Comparison of ENCODE assay signal across 21 mouse cellular contexts in the genomic region with DNA sequence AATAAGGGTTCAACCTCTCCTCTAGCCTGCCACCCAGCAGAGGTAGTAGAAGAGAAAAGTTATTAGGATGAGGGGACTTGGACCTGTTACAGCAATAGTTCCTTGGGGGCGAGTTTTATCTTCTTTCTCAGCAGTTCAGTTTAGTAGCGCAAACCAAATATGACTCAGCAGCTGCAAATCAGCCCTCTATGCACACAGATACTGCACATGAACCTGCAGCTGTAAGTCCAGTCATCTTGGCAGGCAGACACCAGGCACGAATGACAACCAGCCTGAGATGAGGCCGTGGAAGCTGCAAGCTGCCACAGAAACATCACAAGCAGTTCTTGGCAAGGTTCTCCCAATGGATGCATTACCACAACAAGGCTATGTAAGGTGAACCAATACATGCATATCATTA.
A peak's percentile ranks its signal among the peaks of the same experiment; 100 is the strongest.
DNase-seq lines count a peak whose midpoint lies in the region; ATAC-seq lines count a peak whose summit lies in the region.
"Had no signal": no experiment of that assay in that cellular context is flagged by ENCODE, and none has a peak within 500 bp of the region (broad histone marks: within the 10 kb centered on the region; RNA-seq: fewer than 3 reads in every experiment).

No protein-coding gene starts in this region.

- DNase-seq in frontal cortex, postnatal 14 days (ENCODE audit: low spot score in 2 of 2), result no peak
- DNase-seq in Muller cell, postnatal 12 days (ENCODE audit: inconsistent ontology term), result peak; percentile 7
- DNase-seq in left cerebral cortex, postnatal 36 days (ENCODE audit: low spot score in 2 of 2), result no peak
- DNase-seq in gastrocnemius, postnatal 14 days, result no peak
- no peak for DNase-seq in natural killer cell, adult 2 months (ENCODE audit: low spot score in 2 of 2)
- DNase-seq: adrenal gland, adult 8-10 months; B cell, adult 2 months; cerebellum, adult 2 months; cerebellum, postnatal 25 days; gastrocnemius, adult 2 months; gastrocnemius, postnatal 36 days; heart, adult 11 months; heart, postnatal 4 days had no signal

- ATAC-seq in frontal cortex, adult (ENCODE audit: low TSS enrichment), result peak; percentile 50; the same call in 1 of the 2 replicates
- ATAC-seq in common myeloid progenitor, adult 5-6 weeks (replicated peaks; ENCODE audit: low read depth, poor library complexity, severe bottlenecking), result peak; percentile 66; the same call in 1 of the 2 replicates
- ATAC-seq: CD4-positive, CD25-positive, alpha-beta regulatory T cell, adult 4 months; forebrain, embryonic 16.5 days; hindbrain, embryonic 16.5 days; inflammation-experienced regulatory T-cells, adult 6 months; intestine, postnatal 0 days; Patski had no signal

- intact Hi-C loops in left cerebral cortex, postnatal 36 days (cut with DNase I), result no loop called here
- intact Hi-C loops in gastrocnemius, postnatal 14 days (cut with DNase I; ENCODE audit: low total_unique reads), result no loop called here
